Mouse (Mus musculus): ENCODE results near the gene Mdm1. TPM values are rescaled to one million over a fixed set of nuclear protein-coding genes. Genes with fewer than 3 reads are reported as not detected.

Gene Mdm1
- polyA plus RNA-seq, 1 experiment = 7.3 TPM

DNA sequence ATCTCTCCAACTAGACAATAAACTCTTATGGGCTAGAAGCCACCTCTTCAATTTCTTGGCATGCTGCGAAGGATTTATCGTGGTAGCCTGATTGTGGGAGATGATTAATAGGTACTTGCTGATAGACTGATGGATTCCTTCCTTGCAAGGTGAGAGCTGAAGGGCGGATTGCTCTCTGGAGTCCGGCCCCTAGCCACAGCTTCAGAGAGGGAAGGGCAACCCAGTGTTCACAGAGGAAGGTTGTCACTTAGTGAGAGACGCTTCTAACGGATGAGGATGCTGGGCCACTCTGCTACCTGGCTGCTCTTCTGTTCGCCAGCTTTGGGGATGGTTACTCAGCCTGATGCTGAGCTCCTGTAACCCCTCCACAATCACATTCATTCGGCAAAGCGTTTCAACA, 34.6 kb upstream of the Mdm1 start:
- Histone ChIP-seq H3K4me1 (ENCODE audit: control insufficient read depth, insufficient read depth, low read length) (peaks cover 6% of the 10 kb centered on the region; the same call in 1 of the 2 replicates), H3K27ac (ENCODE audit: insufficient read depth, low read length) (no peak overlapping the region), H3K4me3 (ENCODE audit: insufficient read depth, low read length) (no peak overlapping the region)
- TF ChIP-seq CTCF (IDR thresholded peaks at IDR 0.05; ENCODE audit: borderline replicate concordance, insufficient read depth, low read length) (no peak), POLR2A (IDR thresholded peaks at IDR 0.05; ENCODE audit: low read depth, low read length) (no peak)

DNA sequence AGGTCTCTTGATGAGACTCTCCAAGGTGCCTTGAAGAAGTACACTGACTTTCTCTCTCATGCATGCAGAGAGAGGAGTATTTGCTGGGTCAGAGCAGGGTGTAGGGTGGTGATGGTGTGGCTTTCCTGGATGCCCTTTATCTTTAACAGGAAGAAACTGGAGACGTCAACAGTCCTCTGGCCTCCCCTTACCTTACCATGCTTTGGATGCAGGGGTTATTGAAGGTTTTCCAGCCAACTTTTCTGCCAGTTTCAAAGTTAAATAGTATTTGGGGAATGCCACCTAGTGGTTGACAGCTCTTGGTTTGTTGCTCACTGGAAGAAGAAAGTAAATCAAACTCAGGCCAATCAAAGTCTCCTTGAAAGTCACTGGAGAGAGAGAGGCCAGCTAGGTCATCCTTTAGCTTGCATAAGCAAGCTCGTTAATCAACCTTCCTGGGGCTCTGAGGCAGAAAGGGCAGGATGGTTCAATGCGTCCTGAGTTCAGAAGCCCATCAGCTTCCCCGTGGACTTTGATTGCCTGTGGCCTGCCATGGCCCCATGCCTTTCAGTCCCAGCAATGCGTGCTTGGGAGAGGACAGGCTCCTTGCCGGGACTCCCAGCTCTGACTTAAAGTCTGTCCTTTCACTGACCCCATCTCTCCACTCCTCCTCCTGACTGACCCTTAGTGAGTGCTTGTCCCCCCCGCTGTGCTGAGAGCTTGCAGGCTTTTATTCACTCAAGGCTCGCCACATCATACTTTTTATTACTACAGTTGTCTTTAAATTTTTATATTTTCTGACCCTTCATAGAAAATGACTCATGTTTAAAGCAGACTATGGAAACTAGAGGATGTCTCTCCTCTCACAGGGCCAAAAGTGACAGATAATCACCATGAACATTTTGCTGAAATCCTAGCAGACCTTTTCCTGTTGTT, 31.3 kb upstream of the Mdm1 start:
- H3K27ac ChIP-seq (ENCODE audit: insufficient read depth, low read length) = no peak overlapping the region
- H3K4me3 ChIP-seq (ENCODE audit: insufficient read depth, low read length) = no peak overlapping the region
- H3K4me1 ChIP-seq (ENCODE audit: control insufficient read depth, insufficient read depth, low read length) = peaks cover 6% of the 10 kb centered on the region; the same call in 1 of the 2 replicates
- no peak for TF ChIP-seq POLR2A (IDR thresholded peaks at IDR 0.05; ENCODE audit: low read depth, low read length)
- no peak for TF ChIP-seq CTCF (IDR thresholded peaks at IDR 0.05; ENCODE audit: borderline replicate concordance, insufficient read depth, low read length)

DNA sequence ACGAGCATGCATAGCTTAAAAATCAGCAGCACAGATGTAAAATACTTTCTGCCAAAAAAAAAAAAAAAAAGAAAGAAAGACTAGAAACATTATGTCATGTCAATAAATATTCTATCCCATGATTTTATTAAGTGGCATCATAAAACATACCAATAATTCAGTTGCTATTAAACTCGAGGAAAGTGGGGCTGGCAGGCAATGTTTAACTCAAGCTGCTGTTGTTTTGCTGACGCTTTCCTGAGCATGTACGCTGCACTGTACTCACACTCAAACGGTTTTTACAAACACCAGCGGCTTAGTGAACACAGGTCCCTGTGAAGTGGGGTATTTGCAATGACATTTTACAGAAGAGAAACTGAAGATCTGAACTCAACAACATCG, 30.7 kb upstream of the Mdm1 start:
- no peak overlapping the region for H3K27ac ChIP-seq (ENCODE audit: insufficient read depth, low read length)
- H3K4me1 ChIP-seq (ENCODE audit: control insufficient read depth, insufficient read depth, low read length) = peaks cover 6% of the 10 kb centered on the region; the same call in 1 of the 2 replicates
- no peak for TF ChIP-seq POLR2A (IDR thresholded peaks at IDR 0.05; ENCODE audit: low read depth, low read length)
- TF ChIP-seq CTCF (IDR thresholded peaks at IDR 0.05; ENCODE audit: borderline replicate concordance, insufficient read depth, low read length) = no peak
- H3K4me3 ChIP-seq (ENCODE audit: insufficient read depth, low read length) = no peak overlapping the region

DNA sequence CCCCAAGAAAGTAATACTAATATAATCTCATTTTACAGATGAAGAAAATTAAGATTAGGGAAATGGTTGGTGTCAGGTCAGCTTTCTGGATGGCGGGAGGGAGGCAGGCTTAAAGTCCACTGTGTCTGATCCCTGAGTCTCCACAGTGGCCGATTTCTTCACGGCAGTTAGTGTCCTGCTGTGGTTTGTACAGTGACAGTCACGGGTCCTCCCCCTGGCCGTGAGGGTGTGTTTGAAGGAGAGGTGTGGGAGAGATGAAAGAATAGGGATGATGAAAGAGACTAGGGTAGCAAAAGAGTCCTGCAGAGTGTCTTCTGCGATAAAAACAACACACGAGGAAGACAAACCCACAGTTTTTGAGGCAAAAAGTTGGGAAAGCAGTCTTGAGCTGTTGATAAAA, 30.0 kb upstream of the Mdm1 start:
- Histone ChIP-seq H3K4me1 (ENCODE audit: control insufficient read depth, insufficient read depth, low read length) (peaks cover 6% of the 10 kb centered on the region; the same call in 1 of the 2 replicates), H3K4me3 (ENCODE audit: insufficient read depth, low read length) (no peak overlapping the region), H3K27ac (ENCODE audit: insufficient read depth, low read length) (no peak overlapping the region)
- no peak for TF ChIP-seq POLR2A (IDR thresholded peaks at IDR 0.05; ENCODE audit: low read depth, low read length)
- TF ChIP-seq CTCF (IDR thresholded peaks at IDR 0.05; ENCODE audit: borderline replicate concordance, insufficient read depth, low read length) = no peak

DNA sequence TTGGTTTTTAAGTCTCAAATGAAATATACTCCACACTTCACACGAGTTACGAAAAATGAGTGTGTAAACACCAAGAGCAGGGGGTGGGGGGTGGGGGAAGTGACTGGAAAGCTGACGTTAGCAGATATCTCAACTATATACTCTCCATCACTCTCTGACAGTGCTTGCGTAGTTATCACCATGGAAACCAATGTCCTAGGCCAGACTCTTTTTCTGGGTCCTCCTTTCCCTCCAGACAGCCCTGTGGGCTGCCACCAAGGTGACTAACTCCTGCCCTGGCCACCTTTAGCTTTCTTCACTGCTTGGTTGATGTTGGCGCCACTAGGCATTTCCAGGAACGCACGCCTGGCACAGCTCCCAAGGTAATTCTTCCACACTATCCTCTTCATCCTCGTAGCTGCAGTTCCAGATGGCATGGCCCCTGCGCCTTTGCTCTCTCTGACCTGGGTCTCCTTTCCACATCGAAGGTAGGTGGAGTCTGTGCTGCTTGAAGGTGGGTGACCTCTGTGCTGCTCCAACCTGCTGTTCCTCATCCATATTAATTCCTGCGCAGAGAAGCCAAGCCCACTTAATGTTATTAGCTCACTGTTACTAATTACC, 29.2 kb upstream of the Mdm1 start:
- Histone ChIP-seq H3K4me1 (ENCODE audit: control insufficient read depth, insufficient read depth, low read length) (peaks cover 6% of the 10 kb centered on the region; the same call in 1 of the 2 replicates), H3K27ac (ENCODE audit: insufficient read depth, low read length) (no peak overlapping the region), H3K4me3 (ENCODE audit: insufficient read depth, low read length) (no peak overlapping the region)
- TF ChIP-seq CTCF (IDR thresholded peaks at IDR 0.05; ENCODE audit: borderline replicate concordance, insufficient read depth, low read length) (no peak), POLR2A (IDR thresholded peaks at IDR 0.05; ENCODE audit: low read depth, low read length) (no peak)

DNA sequence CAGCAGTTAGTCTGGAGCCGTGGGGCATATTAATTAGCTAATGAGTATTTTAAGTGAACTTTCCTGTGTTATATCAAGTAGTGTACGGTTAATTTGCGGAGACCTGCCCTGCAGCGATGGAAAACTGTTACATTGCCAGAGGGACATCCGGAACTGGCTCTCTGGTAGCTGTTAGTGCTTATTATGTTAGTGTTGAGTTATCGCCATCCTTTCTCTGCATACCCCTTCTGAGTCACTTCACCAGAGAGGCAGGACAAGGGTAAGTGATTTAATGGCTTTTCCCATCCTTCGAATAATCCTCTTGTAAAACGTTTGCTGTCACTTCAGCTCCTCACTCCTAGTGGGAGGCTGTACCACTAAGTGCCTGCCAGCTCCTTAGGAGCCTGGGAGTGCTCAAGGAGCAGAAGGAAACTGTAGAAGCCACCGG, 28.3 kb upstream of the Mdm1 start:
- Histone ChIP-seq H3K27ac (ENCODE audit: insufficient read depth, low read length) (no peak overlapping the region), H3K4me1 (ENCODE audit: control insufficient read depth, insufficient read depth, low read length) (peaks cover 6% of the 10 kb centered on the region; the same call in 1 of the 2 replicates), H3K4me3 (ENCODE audit: insufficient read depth, low read length) (no peak overlapping the region)
- TF ChIP-seq CTCF (IDR thresholded peaks at IDR 0.05; ENCODE audit: borderline replicate concordance, insufficient read depth, low read length) (no peak), POLR2A (IDR thresholded peaks at IDR 0.05; ENCODE audit: low read depth, low read length) (no peak)

DNA sequence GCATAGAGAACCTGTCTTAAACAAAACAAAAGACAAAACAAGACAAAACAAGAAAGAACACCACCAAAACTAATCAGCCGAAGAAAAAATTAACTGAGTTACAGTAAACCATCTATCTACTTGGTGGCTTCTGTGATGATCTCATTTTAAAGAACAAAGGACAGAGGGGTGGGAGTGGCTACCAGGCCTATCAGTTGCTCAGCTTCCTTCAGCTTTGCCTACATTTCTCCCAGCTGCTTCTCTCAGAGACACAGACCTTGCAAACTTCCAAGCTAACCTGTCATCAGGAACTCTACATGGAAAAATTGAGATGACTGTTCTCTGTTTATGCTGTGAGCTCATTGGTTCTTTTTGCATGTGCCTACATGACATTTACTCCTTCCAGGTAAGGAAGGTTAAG, 27.3 kb upstream of the Mdm1 start:
- peaks cover 6% of the 10 kb centered on the region; the same call in 1 of the 2 replicates for H3K4me1 ChIP-seq (ENCODE audit: control insufficient read depth, insufficient read depth, low read length)
- H3K27ac ChIP-seq (ENCODE audit: insufficient read depth, low read length) = no peak overlapping the region
- TF ChIP-seq CTCF (IDR thresholded peaks at IDR 0.05; ENCODE audit: borderline replicate concordance, insufficient read depth, low read length) (no peak), POLR2A (IDR thresholded peaks at IDR 0.05; ENCODE audit: low read depth, low read length) (no peak)
- no peak overlapping the region for H3K4me3 ChIP-seq (ENCODE audit: insufficient read depth, low read length)

DNA sequence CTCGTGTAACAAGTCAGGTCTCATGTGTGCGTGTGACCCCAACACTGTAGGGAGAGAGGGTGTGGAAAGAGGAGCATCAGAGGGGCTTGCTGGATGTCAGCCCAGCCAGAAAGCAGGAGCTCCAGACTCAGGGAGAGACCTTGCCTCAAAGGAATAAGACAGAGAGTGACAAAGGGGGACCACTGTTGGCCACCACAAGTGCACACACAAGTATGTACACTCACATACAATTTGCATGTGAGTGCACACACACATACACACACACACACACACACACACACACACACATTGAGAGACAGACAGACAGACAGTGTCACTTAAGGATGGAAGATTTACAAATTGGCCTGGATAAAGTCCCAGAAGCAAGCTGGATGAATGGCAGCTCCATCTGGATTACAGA, 25.2 kb upstream of the Mdm1 start:
- H3K27ac ChIP-seq (ENCODE audit: insufficient read depth, low read length) = no peak overlapping the region
- no peak overlapping the region for H3K4me3 ChIP-seq (ENCODE audit: insufficient read depth, low read length)
- no peak for TF ChIP-seq CTCF (IDR thresholded peaks at IDR 0.05; ENCODE audit: borderline replicate concordance, insufficient read depth, low read length)
- peaks cover 4% of the 10 kb centered on the region; the same call in 1 of the 2 replicates for H3K4me1 ChIP-seq (ENCODE audit: control insufficient read depth, insufficient read depth, low read length)

DNA sequence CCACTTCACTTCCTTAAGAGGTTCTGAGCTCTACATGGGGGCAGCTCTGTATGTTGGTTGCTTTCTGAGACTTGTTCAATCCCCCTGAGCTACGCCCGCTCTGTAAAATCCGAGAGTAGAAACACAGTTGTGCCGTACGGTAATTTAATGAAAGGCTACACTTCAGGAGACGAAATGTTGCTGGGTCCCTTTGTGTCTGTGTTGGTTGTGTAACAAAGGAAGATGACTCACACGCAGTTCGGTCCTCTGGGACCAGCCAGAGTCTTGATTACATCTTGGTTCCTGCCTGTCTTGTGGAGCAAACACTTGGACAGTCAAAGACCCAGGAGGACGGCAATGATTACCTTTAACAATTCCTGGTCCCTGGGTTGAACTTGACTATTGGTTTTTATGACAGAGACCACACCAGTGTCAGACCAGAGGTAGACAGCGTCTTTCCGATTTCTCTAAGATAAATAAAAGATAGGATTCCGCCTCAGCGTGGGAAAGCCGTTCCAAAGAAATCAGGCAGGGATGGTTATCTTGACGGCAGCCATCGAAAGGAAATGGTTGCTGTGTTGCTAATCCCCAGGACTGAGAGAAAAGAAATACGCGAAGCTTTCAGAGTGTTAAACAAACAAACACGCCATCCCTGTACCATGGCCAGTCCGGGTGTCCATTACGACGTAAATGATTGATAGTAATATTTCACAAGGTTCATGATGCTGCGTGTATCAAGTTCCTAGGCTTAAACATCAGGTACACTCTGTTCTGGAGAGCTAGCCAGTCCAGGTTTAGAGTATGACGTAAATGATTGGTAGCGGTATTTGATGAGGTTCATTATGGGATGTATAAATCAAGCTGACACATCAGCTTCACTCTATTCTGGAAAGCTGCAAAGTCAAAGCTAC, 20.3 kb upstream of the Mdm1 start:
- no peak overlapping the region for H3K27ac ChIP-seq (ENCODE audit: insufficient read depth, low read length)
- TF ChIP-seq CTCF (IDR thresholded peaks at IDR 0.05; ENCODE audit: borderline replicate concordance, insufficient read depth, low read length) (no peak), POLR2A (IDR thresholded peaks at IDR 0.05; ENCODE audit: low read depth, low read length) (no peak)
- no peak overlapping the region for H3K4me3 ChIP-seq (ENCODE audit: insufficient read depth, low read length)
- H3K4me1 ChIP-seq (ENCODE audit: control insufficient read depth, insufficient read depth, low read length) = peaks cover 13% of the 10 kb centered on the region

All from embryonic fibroblast, embryonic 13.5 days (primary cell).